Mouse (Mus musculus) ES-E14 (cell line): ENCODE measurements at regions not wholly inside any gene's neighbourhood (a gene's known extent, or its start where the extent isn't known, plus 50 kb on each side); places are given as distances from the start of the nearest gene placed in this dataset.

Experiments used
- DNase-seq: peaks from one replicate; pipeline ENCODE4 v3.0.0-alpha.2; 2013; ENCODE audit warnings: low read depth, low spot score
- H3K27ac ChIP-seq: 2 replicates; pipeline ENCODE4 v1.5.1; 2012; ENCODE audit warnings: low read depth, mild to moderate bottlenecking, low read length, moderate library complexity, mixed read lengths; ENCODE audit not compliant: poor library complexity, insufficient read depth, severe bottlenecking
- H3K36me3 ChIP-seq: 2 replicates; pipeline ENCODE4 v1.6.1; 2012; ENCODE audit warnings: mild to moderate bottlenecking, low read length, moderate library complexity, mixed read lengths; ENCODE audit not compliant: control insufficient read depth, poor library complexity, insufficient read depth, severe bottlenecking
- H3K4me1 ChIP-seq, 2 experiments: fragments of 150-350 bp in 1 of 2; sonication (generic) in 1 of 2; 2 replicates each; pipeline ENCODE4 v1.6.1; 2012; ENCODE audit warnings: low read length in 2 of 2, mild to moderate bottlenecking in 1 of 2, mixed read lengths in 1 of 2; ENCODE audit not compliant: control insufficient read depth in 2 of 2, insufficient read depth in 2 of 2, poor library complexity in 1 of 2
- H3K4me3 ChIP-seq, 2 experiments: fragments of 150-350 bp in 1 of 2; sonication (generic) in 1 of 2; 2 replicates each; pipeline ENCODE4 v1.5.1; 2012; ENCODE audit warnings: low read length in 2 of 2, low read depth in 1 of 2, mild to moderate bottlenecking in 1 of 2, mixed read lengths in 1 of 2; ENCODE audit not compliant: insufficient read depth in 1 of 2, poor library complexity in 1 of 2, severe bottlenecking in 1 of 2
- H3K9ac ChIP-seq: 2 replicates; pipeline ENCODE4 v1.6.1; 2012; ENCODE audit warnings: low read depth, mild to moderate bottlenecking, low read length, mixed read lengths; ENCODE audit not compliant: poor library complexity, insufficient read depth, severe bottlenecking
- H3K9me3 ChIP-seq: fragments of 150-350 bp; sonication (generic); 2 replicates; pipeline ENCODE4 v1.6.1; 2012; ENCODE audit warnings: low read depth, mild to moderate bottlenecking, low read length; ENCODE audit not compliant: control insufficient read depth, insufficient read depth
- CHD2 ChIP-seq: IDR thresholded peaks from 2 replicates; pipeline ENCODE4 v1.6.1; 2014; ENCODE audit warnings: mild to moderate bottlenecking, low read depth, low read length, inconsistent platforms
- HCFC1 ChIP-seq: IDR thresholded peaks from 2 replicates; pipeline ENCODE4 v1.6.1; 2012; ENCODE audit warnings: low read length, inconsistent platforms, borderline replicate concordance; ENCODE audit not compliant: insufficient read depth
- MAFK ChIP-seq: IDR thresholded peaks from 2 replicates; pipeline ENCODE4 v1.6.1; 2014; ENCODE audit warnings: mild to moderate bottlenecking, low read depth, low read length, inconsistent platforms; ENCODE audit not compliant: insufficient read depth
- ZC3H11A ChIP-seq: IDR thresholded peaks from 2 replicates; pipeline ENCODE4 v1.6.1; 2012; ENCODE audit warnings: low read depth, mild to moderate bottlenecking, inconsistent platforms, low read length, borderline replicate concordance
- ZNF384 ChIP-seq: IDR thresholded peaks from 2 replicates; pipeline ENCODE4 v1.6.1; 2012; ENCODE audit warnings: low read depth, low read length, inconsistent platforms
- in situ Hi-C, 2 experiments: fragments of 600-800 bp; cut with MboI; formaldehyde crosslinking; loops; one replicate each; pipeline ENCODE4 v1.15.1; 2025; ENCODE audit warnings: low sequenced_read_pairs in 2 of 2, inconsistent platforms in 1 of 2; ENCODE audit not compliant: unreplicated experiment in 2 of 2

DNA sequence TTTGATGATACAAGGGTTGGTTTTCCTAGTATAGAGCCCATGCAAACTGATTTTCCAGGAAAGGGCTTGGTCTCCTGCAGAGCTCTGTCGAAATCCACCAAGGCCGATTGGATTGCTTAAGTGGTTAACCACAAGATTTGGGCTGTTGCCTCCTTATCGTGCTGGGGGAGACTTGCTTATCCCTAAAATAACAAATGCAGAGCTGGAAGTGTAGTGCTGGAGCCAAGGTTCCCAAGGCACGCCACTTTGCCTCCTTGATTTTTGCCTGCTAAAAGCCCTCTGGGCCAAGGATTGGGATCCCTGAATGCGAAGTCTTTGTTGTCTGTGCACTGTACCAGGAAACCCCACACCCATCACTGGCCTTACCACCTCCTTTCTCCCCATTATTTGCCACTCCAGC is 52.8 kb upstream of the Tmem178 start:
- H3K9ac ChIP-seq = no peak overlapping the region
- TF ChIP-seq HCFC1 (no peak), ZC3H11A (no peak), ZNF384 (no peak), CHD2 (no peak), MAFK (no peak)
- H3K4me1 ChIP-seq = no peaks in the 10 kb centered on the region
- no peak overlapping the region for H3K27ac ChIP-seq
- H3K9me3 ChIP-seq = no peaks in the 10 kb centered on the region
- H3K4me3 ChIP-seq = no peak overlapping the region
- no peak for DNase-seq
- in situ Hi-C loops = no loop called here
- H3K36me3 ChIP-seq = no peaks in the 10 kb centered on the region

DNA sequence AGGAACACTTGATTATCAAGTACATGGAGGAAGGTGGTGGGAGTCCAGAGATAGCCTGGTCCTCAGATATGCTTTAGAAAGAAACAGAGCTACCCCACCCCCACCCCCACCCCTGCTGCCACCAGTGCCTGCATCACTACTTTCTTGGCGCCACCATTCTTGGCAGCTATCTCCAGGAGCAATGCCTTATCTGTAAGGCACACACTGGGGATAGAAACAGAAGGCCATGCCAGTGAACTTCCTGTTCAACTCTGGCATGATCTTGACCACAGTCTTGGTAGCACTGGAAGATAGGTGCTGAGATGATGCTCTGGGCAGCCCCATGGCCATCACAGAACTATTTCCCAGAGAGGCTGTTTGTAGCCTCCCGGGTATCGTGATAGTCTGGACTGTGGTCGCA is 55.3 kb upstream of the Tmem178 start:
- no peaks in the 10 kb centered on the region for H3K36me3 ChIP-seq
- H3K9ac ChIP-seq = no peak overlapping the region
- no peak for DNase-seq
- H3K4me1 ChIP-seq = no peaks in the 10 kb centered on the region
- H3K9me3 ChIP-seq = no peaks in the 10 kb centered on the region
- H3K27ac ChIP-seq = no peak overlapping the region
- TF ChIP-seq CHD2 (no peak), ZC3H11A (no peak), HCFC1 (no peak), MAFK (no peak), ZNF384 (no peak)
- no peak overlapping the region for H3K4me3 ChIP-seq
- in situ Hi-C loops = no loop called here

DNA sequence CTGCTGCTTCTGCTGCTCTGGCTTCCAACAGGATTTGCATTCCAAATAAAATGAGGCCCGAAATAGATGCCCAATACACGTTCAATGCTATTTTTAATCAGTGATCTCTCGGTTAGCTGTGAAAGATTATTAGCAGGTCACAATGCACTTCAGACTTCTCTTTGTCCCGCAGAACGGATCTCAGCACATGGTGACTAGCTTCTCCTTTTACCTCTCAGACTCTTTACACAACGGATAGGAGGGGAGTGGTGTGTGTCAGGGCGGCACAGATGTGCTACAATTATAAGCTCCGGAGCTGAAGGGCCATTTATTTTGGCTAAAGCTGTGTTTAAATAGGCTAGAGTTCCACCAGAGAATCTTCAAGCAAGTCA is 56.7 kb upstream of the Tmem178 start:
- DNase-seq = no peak
- H3K36me3 ChIP-seq = no peaks in the 10 kb centered on the region
- H3K4me3 ChIP-seq = no peak overlapping the region
- H3K9ac ChIP-seq = no peak overlapping the region
- H3K4me1 ChIP-seq = no peaks in the 10 kb centered on the region
- no peak overlapping the region for H3K27ac ChIP-seq
- TF ChIP-seq HCFC1 (no peak), ZNF384 (no peak), CHD2 (no peak), ZC3H11A (no peak), MAFK (no peak)
- H3K9me3 ChIP-seq = no peaks in the 10 kb centered on the region
- in situ Hi-C loops = no loop called here

DNA sequence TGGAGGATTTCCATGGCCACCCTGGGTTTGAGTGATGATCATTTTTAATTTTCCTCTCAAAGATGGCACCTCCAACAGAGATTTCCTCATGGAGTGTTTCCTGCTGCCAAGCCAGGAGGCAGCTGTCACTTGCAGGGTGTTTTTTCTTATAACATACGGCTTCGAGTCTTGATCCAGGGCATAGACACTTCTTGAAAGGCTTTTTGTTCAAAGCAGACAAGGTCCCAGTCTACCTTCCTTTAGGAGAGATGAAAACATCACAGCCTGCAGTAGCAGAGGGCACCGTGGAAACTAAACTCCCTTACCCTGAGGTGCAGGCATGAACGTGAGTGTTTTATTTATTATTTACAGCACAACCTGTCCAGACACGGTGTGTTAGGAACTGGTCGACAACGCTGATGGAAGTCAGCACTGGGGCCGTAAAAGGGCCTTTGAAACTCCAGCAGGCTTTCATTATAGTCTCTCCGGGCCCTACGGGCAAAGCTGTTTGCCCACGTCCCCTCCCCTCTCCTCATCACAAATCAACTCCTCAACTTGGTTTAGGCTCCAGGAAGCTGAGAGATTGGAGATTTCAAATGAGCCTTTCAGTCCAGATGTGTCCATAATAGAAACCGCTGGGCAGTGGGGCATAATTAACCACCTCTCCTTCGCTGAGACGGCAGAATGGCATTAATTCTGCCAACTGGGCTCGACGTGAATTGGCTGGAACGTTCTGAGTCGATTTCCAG is 57.2 kb upstream of the Tmem178 start:
- DNase-seq = no peak
- no peak overlapping the region for H3K4me3 ChIP-seq
- H3K27ac ChIP-seq = no peak overlapping the region
- in situ Hi-C loops = no loop called here
- TF ChIP-seq MAFK = no peak
- TF ChIP-seq CHD2 = no peak
- no peak for TF ChIP-seq ZC3H11A
- TF ChIP-seq HCFC1 = no peak
- no peak for TF ChIP-seq ZNF384
- H3K36me3 ChIP-seq = no peaks in the 10 kb centered on the region
- H3K9me3 ChIP-seq = no peaks in the 10 kb centered on the region
- H3K9ac ChIP-seq = no peak overlapping the region
- no peaks in the 10 kb centered on the region for H3K4me1 ChIP-seq
